Mouse (Mus musculus) embryo, embryonic 11 days (tissue): ENCODE data around the gene Dnal1.

Experiments
- DNase-seq: peaks from one replicate; pipeline ENCODE4 v3.0.0-alpha.2; 2015

Dnal1 gene

DNA sequence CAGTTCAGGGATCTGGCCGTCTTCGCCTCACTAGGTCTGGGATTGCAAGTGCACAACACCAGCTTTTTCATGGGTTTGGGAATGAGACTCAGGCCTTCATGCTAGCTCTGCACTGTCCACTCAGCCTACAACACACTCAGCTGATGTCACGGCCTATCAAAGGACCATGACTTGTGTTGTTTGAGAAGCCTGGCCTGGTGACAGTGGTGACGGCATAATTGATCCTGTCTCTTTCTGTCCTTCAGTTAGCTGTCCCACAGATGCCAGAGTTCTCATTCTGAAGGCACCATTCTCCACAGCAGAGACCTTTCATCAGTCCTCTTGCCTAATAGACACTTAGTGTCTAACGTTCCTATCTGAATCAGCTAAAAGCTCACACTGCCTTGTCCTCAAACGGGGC is 14.4 kb downstream of the Dnal1 start:
- DNase-seq, result no peak

DNA sequence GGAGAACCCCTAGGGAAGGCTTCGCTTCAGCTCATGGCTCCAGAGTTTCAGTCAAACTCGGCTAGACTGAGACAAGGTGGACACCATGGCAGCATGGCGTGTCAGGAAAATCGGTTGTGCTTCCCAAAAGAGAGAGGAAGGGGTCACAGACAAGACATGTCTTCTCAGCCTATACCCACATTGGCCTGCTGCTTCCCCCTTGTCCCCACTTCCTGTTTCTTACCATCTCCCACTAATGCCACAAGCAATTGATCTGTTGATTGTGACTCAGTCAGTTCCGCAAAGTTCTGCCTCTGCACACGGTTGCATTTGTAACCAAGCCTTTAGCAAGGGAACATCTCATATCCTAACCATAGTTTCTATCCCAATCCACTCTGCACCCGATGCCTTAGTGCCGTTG is 15.8 kb downstream of the Dnal1 start:
- DNase-seq, result no peak

DNA sequence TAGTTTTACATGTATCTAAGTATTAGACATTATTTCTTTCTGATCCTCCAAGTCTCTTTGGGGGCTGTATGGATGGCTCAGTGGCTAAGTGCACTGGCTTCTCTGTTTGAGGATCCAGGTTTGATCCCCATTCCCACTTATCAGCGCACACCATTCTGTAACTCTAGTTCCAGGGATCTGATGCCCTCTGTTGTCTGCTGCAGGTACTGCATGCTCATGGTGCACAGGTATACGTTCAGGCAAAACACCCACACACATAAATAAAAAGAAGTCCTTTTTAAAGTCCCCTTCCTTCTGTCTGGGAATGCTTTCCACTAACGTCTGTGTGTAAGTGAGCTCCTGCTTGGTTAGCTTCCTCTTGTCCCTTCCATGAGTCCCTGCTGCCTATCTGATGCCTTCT is 18.1 kb downstream of the Dnal1 start:
- peak; percentile 34 for DNase-seq

DNA sequence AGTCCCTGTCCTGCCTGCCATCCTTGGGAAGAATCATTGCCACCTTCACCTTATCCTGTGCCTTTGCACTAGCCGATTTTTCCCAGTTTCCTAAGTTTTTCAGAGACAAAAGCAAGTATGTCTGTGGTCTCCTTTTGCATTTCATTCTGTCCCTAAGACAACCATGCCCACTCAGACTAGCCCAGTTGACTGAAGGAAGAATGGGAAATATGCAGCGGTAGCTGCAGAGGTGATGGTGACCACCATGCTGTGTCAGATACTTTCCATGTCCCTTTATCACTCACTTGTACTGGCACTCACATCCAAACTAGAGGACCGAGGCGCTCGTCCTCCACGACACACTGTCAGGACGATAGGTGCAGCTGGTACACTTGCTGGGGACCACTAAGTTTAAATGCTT is 23.0 kb downstream of the Dnal1 start:
- no peak for DNase-seq

DNA sequence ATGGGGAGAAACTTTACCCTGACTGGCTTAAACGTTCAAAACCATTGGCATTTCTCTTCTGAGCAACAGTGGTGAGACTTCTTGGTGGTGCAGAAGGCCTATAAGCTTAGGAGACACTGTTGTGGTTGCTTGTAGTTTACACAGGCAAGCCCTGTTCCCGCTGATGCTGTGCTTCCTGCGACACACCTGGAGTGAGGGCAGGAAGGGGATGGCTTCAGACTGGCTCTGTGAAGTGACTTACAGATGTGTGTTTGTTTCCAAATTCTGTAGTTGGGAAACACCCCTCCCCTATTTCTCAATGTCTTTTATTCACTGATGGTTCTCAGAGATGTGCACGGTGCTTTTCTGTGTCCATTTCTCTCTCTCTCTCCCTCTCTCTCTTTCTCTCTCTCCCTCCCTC is 26.0 kb downstream of the Dnal1 start:
- DNase-seq, result no peak

DNA sequence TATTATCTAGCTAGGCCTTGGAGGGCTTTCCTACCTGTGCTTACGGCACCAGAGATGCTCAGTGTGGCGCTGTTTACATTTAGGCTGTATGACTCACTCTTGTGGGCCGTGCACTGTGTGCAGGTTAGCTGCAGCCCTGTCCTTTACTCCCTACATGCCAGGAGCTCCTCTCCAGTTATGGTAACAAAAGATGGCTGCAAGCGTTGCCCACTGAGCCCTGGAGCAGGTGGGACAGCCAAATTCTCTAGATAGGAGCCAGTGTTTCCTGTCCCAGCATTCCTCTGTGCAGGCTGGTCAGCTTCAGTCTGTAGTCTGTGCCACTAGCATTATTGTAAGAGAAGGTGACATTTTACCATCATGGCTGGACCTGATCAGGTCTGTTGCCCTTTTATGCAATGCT is 27.1 kb downstream of the Dnal1 start:
- DNase-seq, result no peak

GRCm38 (mm10) chr12:84142281-84143050 is 28.3 kb downstream of the Dnal1 start:
- peak; percentile 59 for DNase-seq

DNA sequence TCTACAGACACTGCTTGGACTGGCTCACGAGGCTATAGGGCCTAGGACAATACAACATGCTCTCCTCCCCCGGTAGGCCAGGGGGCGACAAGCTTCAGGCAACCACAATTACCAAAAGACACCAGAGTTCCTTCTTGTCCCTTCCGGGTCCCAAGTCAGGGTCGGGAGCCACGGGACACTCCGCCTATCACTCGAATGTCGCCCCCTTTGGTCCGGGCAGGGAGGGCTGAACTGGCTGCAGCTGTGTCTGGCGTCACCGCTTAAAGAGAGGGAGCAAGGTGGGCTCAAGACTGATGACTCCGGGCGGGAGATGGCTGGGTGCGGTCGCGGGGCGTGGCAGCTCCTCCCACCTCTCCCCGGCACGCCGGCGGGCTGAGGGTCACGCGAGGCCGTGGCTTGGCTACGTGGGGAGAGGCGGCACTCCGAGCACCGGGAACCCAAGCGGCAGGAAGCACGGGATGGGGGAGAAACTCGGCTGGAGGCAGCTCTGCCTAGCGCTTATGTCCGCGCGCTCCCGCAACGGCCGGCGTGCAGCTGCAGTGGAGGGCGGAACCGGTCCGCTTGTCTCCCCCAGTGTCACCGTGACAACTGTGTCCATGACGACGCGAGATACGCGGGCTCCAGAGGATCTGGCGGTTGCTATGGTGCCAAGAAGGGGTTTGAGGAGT is 33.9 kb downstream of the Dnal1 start, which contains the start of gene Pnma1:
Gene Pnma1 (minus strand): TSS at position 536 of the 668 bp plus-strand sequence.
- DNase-seq, result peak; percentile 93

DNA sequence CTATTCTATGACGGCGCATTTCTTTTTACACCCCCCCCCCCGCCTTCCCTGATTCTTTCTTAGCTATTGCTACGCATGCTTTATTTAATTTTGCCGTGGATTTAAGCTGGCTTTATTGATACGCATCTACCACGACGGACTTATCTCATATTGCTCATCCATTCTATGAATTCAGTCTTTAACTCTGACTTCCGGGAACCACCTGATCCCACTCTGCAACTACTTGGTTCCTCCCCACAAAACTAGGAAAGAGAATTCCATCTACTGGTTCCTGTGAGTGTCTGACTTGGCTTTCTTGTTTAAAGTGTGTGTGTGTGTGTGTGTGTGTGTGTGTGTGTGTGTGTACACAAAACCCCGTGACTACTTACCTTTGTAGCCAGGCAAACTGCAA is 34.5 kb downstream of the Dnal1 start:
- DNase-seq, result no peak

- DNase-seq, result no peak
Measured at GRCm38 (mm10) chr12:84149971-84150370, 35.8 kb downstream of the Dnal1 start.

GRCm38 (mm10) chr12:84150976-84151375 is 36.8 kb downstream of the Dnal1 start:
- DNase-seq, result no peak

DNA sequence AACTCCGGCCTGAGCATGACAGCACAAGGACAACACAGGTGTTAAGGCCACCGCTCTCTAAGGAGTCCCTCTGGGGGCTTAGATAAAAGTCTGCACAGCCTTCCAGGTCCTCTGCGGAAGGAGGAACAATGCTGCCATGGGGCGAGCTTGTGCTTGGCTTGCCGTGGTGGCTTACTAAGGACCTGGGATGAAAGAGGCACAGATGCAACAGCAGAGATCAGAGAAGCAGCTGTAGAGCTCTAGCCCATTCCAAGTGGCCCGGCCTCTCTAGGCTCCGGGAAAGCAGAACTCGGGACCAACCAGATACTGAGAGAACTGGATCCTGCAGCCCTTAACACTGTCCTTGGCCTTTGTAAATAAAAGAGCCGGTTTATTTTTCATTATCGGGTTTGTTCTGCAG is 37.7 kb downstream of the Dnal1 start:
- DNase-seq, result no peak

GRCm38 (mm10) chr12:84152352-84153190 is 38.4 kb downstream of the Dnal1 start:
- peak; percentile 39 for DNase-seq

DNA sequence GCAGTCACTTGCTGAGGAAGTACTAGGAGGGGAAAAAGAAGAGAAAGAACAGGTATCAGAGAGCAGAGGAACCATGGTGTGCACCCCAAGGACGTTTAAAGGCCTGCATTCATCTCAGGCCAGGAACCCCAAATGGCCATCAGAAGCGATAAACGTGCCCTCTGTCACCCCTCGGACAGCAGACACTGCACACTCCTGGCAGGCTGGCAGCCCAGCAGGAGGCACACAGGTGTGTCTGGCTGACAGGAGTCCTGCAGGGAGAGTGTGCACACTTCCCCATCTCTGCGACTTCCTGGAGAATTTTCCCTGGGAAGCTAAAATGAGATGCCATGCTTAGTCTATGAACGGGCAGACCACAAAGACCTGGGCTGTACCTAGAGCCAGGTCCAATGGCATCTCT is 39.2 kb downstream of the Dnal1 start:
- DNase-seq, result no peak

- no peak for DNase-seq
Measured at GRCm38 (mm10) chr12:84154786-84155522, 40.8 kb downstream of the Dnal1 start.

GRCm38 (mm10) chr12:84155523-84155871 is 41.3 kb downstream of the Dnal1 start:
- DNase-seq, result no peak

DNA sequence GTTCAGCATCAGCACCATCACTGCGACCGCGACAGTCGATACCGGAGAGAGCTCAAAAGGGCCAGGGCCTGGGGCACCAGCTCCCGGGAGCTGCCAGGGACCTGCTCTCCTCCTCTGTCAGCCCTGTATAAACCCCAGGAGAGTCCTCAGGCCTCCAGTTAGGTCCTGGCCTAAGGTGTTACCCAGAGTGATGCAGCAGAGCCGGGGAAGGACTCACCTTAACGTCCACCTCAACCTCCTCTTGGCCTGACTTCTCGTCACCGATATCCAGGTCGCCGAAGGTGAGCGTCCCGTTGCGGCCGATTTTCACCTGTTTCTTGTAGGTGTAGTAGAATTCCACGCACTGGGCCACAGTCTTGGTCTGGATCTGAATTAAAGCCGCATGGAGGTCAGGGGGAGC is 42.0 kb downstream of the Dnal1 start:
- DNase-seq, result no peak

GRCm38 (mm10) chr12:84158156-84158555 is 44.0 kb downstream of the Dnal1 start:
- no peak for DNase-seq

DNA sequence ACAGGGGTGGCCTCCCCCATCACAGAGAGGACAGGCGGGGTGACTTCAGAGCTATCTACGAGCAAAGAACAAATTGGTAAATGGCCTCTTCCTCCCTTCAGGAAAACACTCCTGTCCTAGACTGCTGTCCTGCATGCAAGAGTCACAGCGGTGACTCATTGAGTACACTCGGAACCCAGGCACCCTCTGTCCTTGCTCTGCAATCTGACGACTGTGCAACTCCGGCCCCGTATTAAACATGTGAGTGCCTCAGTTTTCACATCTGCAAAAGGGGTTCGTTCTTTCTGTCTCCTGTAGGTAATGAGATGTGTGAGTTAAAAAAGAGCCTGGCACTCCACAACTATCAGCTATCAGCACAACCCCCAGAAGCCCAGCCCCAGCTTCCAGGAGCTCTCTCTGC is 46.3 kb downstream of the Dnal1 start:
- no peak for DNase-seq

DNA sequence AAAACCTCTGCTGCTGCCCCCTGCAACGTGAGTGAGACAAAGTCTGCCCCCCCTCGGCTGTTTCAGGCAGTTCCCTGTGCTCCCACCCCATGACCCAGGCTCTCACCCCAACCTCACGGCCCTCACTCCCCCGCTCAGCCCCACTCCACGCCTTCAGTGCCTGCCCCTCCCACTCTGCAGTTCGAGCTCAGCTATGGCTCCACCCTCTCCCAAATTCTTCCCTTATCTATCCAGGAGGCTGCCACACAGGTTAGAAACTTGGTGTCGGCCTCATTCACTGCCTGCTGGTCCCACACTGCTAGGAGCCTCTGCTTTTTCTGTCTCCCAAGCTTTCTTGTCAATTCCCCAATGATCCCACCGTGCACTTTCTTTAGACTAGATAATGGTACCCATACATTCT is 47.0 kb downstream of the Dnal1 start:
- no peak for DNase-seq

DNA sequence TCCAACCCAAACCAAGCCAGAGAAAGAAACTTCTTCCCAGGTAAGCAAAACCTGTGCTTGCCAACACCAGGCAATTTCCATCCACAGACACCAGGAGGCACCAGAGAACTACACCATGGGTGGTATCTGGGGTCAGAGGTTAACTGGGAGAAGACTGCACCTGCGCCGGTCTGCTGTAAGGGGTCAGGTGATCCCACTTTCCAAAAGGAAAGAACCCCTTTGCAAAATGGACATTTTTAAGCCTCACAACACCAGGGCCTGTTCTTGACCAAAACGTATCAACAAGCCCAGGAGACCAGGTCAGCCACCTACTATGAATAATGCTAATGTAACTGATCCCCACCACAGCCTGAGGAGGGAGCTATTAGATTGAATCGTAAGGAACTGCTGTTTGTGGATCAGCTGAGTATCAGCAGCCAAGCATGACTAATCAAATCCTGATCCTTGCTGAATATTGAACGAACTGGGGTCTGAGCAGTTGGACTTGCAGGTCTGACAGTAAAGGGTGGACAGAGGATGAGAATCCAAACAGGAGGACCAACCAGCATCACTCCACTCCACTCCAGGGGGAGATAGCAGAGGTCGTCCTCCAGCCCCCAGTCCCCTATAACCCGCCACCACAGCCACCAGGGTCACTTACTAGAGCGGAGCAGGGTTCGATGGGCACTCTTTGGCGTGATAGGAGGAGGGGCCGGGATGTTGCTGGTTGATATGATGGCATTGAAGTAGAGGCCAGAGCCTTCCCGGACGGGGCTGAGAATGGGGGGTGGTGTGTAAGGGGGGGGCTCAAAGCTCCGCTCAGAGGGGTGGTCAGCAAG is 47.7 kb downstream of the Dnal1 start:
- DNase-seq, result peak; percentile 48

GRCm38 (mm10) chr12:84163133-84163532 is 49.0 kb downstream of the Dnal1 start:
- DNase-seq, result peak; percentile 39
